Mouse (Mus musculus) thymus, postnatal 36 days (tissue): Measurements from ENCODE around the gene Dlec1.

Experiments used
- DNase-seq, 2 experiments: peaks; one replicate each; pipeline ENCODE4 v3.0.0; 2022; ENCODE audit warnings: mixed read lengths in 2 of 2

Dlec1 gene

DNA sequence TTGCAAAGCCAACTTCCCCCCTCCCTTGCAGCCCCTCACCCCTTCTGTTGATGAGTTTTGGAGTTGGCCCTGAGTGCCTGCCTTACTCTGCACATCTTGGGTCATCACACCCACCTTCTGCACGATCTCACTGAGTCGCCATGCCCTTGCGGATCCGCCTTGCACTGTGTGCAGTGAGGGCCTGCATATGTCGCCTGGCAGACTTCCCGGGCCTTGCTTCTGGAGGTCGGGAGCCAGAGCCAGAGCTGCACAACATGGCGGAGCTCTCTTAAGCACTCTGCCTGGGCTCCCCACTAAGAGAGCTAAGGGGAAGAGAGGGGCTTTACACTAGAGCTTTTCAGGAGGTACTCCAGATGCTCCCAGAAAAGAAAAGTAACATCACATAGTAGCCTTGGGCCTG lies 42.4 kb downstream of the Dlec1 start:
- no peak for DNase-seq

DNA sequence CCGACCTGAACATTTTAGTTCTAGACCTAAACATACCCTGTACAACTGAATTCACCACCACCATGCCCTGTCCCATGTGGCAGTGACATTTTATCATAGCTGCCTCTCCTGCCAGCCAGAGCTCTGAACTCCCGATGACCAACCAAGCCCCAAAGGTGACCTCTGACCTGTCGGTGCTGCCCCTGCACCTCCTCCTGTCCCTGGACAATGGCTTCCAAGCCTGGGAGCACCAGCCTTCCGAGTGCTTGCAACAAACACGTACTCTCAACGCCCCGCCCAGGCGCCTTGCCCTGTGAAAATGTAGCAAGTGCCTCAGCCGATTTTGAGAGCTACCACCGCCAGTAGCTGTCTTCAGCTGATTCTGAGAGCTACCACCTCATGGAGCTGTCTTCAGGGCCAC lies 42.9 kb downstream of the Dlec1 start:
- DNase-seq: no peak

DNA sequence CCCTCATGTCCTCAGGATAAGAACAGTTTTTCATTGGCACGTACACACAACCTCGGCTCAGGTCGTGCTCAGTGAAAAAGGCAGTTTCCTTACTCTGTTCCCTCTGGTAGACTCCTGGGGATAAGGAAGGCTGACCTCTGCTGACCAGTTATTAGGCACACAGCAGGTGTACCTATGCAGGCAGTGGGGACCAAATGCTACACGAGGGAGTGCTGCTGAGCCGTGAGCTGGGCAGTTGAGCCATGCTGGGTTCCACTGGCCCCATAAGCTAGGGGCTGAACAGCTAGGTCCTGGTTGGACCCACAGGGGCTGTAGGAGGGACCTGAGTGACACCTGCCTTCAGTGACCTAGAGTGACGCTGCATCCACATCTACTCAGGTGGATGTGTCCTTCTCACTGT lies 43.4 kb downstream of the Dlec1 start:
- DNase-seq: no peak

DNA sequence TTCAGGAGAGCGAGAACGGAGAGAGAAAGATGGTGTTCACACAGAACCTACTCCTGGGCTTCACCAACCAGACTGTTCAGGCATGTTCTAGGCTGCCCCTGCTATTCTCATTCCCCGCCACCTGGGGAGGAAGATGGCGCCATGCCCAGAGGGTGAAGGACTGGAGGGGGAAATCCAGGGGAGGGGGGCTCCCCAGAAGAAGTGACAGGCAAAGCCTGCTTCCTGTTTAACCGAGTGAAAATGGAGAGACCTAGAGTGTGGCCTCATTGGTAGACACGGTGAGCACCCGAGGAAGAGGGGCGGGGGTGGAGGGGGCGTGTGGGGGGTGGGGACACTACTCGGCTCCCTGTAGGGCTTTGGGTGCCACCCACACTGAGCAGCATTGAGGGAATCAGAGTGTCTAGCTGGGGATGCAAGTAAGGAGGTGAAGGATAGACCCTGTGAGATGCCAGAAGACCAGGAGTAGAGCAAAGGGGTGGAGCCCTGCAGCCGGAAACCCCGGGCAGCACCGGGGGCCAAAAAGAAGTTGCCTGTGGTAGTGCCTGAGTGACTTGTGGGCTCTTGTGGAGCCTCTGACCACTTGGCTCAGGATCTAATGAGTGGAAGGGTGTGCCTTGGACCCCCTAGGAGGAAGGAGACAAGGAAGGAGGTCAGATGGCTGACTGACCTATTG lies 44.0 kb downstream of the Dlec1 start:
- DNase-seq: no peak

DNA sequence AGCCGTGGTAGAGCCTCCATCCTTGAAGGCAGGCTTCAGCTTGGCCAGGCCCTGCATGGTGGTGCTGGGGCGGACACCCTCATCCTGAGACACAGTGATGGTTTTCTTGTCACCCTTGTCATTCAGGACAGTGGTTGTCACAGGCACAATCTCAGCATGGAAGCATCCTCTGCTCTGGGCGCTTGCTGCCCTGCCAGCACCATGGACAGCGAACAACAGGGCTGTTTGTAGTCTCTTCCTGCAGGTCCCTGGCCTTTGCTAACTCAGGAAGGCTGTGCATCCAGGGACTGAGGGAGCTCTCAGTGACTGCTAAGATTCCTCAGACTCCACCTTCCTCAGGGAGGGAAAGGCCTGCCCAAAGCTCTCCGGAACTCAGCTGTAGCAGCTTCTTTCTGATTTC lies 47.3 kb downstream of the Dlec1 start:
- DNase-seq: peak; percentile 25 to 30

DNA sequence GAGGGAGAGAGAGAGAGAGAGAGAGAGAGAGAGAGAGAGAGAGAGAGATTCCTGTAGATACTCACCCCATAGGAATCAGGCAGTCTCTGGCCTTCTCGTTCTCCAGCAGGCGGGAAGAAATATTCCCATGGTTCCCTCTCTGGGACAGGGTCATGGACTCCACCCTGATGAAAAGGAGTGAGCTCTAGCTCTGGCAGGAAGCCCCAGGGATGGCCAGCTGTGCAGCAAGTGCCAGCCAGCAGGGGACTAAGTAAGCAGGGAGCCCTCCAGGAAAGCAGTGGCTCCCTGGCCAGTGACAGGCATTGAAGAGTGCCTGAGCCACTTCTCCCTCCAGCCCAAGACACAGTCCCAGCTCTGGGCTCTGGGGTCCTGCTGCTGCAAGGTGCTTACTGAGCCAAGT lies 49.5 kb downstream of the Dlec1 start:
- DNase-seq: no peak

DNA sequence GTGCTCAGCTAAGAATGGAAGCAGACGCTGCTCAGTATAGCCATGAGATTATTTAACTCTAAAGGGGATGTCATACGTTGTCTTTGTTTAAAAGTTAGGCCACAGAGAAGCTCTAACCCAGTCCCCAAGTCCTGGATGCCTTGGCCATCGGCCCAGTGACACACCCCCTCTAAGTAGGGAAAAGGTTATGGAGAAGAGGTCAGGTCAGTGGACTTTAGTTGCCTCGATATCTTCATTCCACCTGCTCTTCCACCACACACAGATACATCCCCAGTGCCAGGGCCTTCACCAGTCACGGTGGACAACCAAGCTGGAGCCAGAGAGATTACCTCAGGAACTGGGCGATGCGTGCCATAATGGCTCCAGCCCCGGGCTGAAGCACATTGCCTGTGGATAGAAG lies 53.1 kb downstream of the Dlec1 start:
- DNase-seq: no peak

DNA sequence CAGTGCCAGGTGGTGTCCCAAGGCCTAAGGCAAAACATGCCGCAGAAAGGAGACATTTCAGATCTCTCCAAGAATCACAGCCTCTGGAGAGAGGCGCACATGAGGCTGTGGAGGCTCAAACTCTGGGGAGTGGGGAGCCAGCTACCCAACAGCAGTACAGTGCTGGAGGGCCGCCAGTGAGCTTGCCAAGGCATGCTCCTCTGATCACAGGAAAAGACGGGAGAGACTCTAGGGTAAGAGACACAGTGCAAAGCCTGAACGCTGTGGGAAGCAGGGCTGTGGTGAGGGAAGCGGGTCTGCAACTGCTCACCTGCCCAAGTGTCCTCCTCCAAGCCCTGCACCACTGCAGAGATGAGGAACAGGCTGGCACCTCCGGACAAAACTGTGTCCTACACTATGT lies 53.5 kb downstream of the Dlec1 start:
- DNase-seq: no peak

DNA sequence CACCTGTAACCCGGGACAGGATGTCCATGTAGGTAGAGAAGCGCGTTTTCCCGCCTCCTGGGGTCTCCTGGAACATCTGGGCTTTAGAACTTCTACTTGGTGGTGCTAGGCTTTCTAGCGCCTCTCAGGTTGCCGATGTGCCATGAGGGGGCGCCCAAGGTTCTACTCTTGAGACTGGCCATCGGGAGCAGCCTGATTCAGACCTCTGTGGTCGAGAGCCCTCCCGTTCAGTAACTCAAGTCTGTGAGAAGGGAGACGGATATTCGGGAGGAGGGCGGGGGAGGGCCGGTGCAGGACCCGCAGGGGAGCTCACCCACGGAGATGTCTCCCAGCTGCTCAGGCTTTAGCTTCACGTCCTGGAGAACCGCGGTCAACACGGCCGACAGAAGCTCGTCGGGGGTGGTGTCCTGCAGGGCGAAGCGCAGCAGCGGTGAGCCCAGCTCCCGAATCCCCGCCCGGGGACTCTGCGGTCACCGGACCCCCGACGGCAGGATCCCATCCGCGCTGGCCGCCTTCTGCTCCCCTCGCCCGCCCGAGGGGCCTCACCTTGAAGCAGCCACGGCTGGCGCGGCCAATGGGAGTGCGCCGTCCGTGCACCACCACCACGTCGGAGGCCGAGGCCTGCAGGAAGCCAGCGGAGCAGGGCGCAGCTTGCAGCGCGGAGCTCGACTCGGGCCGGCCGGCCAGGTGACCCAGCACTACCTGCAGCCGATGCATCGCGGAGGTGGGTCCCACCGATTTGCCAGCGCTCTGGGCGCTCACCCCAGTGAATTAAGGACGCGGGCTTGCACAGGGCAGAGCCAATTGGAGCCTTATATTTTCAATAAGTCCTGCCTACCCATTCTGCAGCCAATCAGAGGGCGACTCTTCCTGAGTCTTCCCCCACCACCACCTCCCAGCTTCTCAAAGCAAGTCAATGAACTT lies 54.3 kb downstream of the Dlec1 start, which contains the start of gene Acaa1b:
TSS of gene Acaa1b (minus strand) at position 816 of the 924 bp plus-strand sequence.
- peak; percentile 34 to 41 for DNase-seq

DNA sequence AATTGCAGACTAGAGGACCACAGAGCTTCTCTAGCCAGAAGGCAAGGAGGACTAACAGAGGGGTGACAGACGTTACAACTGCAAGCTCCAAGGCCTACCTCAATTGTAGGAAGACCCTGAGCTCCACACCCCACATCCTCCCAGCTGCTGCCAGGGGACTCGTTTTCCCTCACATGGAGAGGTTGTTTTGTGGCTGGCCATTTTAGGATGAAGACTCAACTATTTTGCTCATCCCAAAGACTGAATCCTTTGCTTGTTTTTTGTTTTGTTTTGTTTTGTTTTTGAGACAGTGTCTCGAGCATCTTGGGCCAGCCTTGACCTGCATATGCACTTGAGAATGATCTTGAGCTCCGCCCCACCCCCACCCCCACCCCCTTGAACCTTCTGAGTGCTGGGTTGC lies 56.6 kb downstream of the Dlec1 start, which contains the start of gene Gm47289:
TSS of gene Gm47289 (plus strand) at position 301 of the 400 bp plus-strand sequence.
- DNase-seq: no peak

DNA sequence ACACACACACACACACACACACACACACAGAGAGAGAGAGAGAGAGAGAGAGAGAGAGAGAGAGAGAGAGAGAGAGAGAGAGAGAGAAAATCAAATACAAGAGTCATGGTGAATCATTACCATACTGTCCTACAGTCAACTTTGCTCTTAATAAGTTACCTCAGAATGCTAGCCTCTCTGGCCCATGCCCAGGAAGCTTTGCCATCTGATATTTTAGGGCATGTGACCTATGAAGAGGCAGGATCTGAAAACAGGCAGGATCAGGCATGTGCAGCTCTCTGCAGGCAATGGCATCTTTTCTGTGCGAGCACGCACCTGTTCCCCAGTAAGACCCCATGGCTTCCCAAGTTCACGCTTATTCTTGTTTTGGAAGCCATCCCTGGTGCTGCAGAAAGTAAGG lies 58.4 kb downstream of the Dlec1 start:
- DNase-seq: no peak

DNA sequence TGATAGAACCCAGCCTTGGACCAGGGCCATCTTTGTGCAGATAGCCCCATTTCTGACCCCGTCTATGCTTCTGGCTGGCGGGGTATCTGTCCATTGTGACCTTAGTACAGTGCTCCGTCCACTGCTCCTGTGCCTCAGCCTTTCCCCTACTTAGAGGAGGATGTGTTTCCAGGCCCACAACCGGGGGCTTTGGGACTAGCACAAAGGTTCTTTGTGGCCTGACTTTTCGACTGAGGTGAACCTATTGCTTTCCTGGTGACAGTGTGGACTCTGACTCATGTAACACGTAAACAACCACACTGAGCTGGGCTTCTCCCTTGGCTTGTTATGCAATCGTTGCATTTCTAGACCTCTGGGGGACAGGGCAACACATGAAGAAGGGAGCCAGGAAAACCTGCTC lies 62.5 kb downstream of the Dlec1 start:
- DNase-seq: no peak

DNA sequence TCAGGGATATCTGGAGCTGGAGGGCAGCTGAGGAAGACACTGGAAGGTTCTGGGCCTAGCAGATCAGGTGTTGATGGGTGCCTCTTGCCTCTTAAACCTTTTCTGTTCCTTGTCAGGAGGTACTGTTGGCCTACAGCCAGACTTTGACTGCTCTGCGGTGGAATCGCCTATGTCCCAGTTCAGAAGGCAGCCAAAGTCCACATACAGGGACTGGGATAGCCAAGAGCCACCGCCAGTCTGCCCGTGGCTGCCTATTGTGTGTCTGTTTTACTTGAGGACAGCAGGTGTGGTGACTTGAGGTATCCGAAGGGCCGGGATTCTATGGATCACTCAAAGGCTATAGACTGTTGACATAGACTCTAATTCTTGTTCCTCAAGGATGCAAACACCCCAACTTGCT lies 63.3 kb downstream of the Dlec1 start:
- DNase-seq: no peak

DNA sequence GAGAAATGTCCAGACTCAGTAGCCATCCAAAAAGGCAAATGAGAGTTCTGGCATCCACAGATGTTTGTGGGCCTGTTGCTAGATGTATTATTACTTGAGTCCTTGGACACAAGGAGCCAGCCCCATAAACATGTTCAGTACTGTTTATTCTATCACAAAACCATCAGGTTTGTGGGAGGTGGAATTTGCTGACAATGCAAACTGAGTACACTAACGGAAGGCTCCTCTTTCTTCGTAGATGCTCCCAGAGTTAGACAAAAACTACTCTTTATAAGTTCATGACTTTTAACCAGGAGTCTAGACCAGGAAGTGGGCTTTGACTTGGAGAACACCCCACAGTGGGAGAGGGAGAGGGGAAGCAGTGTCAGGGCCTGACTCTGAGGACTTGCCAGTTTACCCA lies 65.3 kb downstream of the Dlec1 start:
- no peak for DNase-seq

DNA sequence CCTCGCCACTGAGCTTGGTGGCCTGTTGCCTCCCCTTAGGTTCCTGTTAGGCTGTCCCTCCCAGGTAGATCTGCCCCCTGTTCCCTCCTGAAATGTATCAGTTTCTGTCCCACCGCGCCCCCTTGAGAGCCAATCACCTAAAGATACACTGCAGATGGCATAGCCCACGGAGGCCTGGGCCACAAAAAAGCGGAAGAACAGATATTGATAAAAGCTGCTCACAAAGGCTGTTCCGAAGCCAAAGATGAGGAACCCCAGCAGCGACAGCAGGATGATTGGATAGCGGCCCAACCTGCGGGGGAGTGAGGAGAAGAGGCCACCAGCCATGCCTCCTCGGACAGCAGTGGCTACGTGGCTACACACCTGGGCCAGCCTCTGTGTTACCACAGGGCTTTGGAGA lies 77.0 kb downstream of the Dlec1 start:
- no peak for DNase-seq

DNA sequence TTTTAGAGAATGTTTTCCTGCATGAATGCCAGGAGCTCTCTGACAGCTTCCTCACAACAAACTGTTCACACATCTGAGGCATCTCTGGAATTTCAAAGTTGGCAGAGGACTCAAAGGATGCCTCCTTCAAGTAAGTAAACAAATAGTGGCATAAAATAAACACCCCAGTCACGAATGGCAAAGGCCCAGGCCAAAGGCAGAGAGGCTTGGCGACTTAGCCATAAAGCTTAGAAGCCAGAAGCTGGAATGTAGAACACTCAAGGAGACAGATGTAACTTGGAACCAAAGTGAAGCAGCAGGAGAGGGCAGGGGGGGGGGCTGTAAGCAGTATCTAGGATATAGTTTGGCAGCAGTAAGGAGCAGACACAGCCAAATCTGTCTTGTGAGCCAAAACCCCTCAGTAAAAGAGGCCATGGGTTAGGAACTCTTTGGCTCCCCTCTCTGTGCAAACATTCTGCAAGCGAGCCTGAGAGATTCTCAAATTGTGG lies 79.0 kb downstream of the Dlec1 start:
- DNase-seq: no peak

DNA sequence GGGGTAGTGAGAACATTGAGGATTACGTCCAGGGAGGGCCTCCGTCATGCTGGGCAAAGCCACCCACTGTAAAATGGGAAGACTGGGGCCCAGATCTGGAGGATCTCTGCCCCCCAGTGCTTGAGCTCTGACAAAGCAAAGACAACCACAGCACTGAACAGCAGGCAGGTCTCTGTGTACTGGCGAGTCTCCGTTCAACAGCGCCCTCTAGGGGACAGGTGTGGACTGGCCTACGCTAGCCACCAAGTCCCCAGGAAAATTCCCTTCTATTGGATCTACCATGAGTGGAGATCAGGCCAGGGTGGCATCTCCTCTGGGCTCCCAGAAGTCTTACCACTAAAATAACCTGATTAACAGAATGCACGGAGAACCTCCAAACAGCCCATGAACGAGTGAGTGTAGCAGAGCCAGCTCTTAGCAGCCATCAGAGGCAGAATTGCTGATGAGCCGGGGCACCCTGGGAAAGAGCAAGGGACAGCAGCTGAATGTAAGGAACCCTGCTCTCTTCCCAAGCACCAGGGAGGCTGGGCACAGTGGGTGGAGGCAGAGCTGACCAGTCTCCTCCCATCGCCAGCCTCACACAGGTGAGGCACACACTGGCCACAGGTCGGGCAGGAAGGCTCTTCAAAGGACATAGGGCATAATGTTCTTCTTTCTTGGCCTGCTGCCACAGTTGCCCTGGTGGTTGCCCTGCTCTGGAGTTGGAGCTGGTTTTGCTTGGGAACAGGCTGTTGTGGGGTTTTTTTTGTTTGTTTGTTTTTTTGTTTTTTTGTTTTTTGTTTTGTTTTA lies 90.1 kb downstream of the Dlec1 start:
- DNase-seq: peak; percentile 19 to 37
